Comparison of ENCODE assay signal across 18 mouse cellular contexts in the genomic region with DNA sequence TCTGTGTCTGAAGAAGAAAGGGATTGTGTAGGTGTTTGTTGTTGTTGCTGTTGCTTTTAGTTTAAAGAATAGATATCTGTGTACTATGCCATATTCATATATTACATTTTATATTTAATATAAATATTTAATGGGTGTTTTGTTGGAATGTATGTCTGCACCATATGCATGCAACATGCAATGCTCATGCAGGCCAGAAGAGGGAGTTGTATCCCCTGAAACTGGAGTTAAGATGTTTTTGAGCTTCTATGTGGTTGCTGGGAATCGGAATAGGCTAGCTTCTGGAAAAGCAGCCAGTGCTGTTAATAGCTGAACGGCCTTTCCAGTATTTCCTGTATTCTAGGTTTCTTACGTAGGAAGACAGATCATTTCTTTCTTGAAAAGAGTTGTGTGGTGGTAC. TPM values are rescaled to one million over a fixed set of nuclear protein-coding genes. Genes with fewer than 3 reads are reported as not detected.
A peak's percentile ranks its signal among the peaks of the same experiment; 100 is the strongest.
DNase-seq lines count a peak whose midpoint lies in the region; ATAC-seq and TF ChIP-seq lines count a peak whose summit lies in the region.
"Had no signal": no experiment of that assay in that cellular context is flagged by ENCODE, and none has a peak within 500 bp of the region (broad histone marks: within the 10 kb centered on the region; RNA-seq: fewer than 3 reads in every experiment).

No protein-coding gene starts in this region.

- POLR2A ChIA-PET in Patski (lab: Charles Lee), result no interaction called here

- peaks cover 18% of the 10 kb centered on the region for H3K36me3 ChIP-seq in forebrain, postnatal 0 days (ENCODE audit: insufficient read depth)
- H3K36me3 ChIP-seq in forebrain, embryonic 10.5 days (replicated peaks), result peaks cover 47% of the 10 kb centered on the region

- no peaks in the 10 kb centered on the region for H3K27me3 ChIP-seq in forebrain, postnatal 0 days (ENCODE audit: insufficient read depth, low read length)
- no peaks in the 10 kb centered on the region for H3K27me3 ChIP-seq in forebrain, embryonic 10.5 days (ENCODE audit: poor library complexity, severe bottlenecking)
- no peaks in the 10 kb centered on the region for H3K27me3 ChIP-seq in Patski
- H3K27me3 ChIP-seq: embryonic facial prominence, embryonic 15.5 days; heart, embryonic 12.5 days; lung, embryonic 15.5 days; midbrain, embryonic 15.5 days had no signal

- no peak overlapping the region for H3K4me3 ChIP-seq in forebrain, postnatal 0 days (ENCODE audit: low read depth, low read length)
- no peak overlapping the region for H3K4me3 ChIP-seq in forebrain, embryonic 10.5 days
- no peak overlapping the region for H3K4me3 ChIP-seq in layer of hippocampus, adult 2 months
- H3K4me3 ChIP-seq: embryonic facial prominence, embryonic 15.5 days; heart, embryonic 12.5 days; hindbrain, embryonic 10.5 days; lung, embryonic 15.5 days; midbrain, embryonic 15.5 days had no signal

- no peak for ATAC-seq in forebrain, postnatal 0 days
- ATAC-seq in Patski, result no peak
- ATAC-seq: intestine, embryonic 16.5 days; midbrain, embryonic 15.5 days had no signal

- no peaks in the 10 kb centered on the region for H3K4me1 ChIP-seq in forebrain, postnatal 0 days (ENCODE audit: insufficient read depth)
- H3K4me1 ChIP-seq in forebrain, embryonic 10.5 days, result no peaks in the 10 kb centered on the region
- H3K4me1 ChIP-seq: hindbrain, embryonic 10.5 days; midbrain, embryonic 15.5 days had no signal

- H3K4me2 ChIP-seq in forebrain, postnatal 0 days (ENCODE audit: low read depth), result no peak overlapping the region
- H3K4me2 ChIP-seq: embryonic facial prominence, embryonic 15.5 days; heart, embryonic 12.5 days; lung, embryonic 15.5 days; midbrain, embryonic 15.5 days had no signal

- TF ChIP-seq CTCF in forebrain, postnatal 0 days (IDR thresholded peaks at IDR 0.05; ENCODE audit: low read depth), result peak; percentile 46
- TF ChIP-seq CTCF in layer of hippocampus, adult 2 months (conservative IDR thresholded peaks at IDR 0.05), result peak; percentile 69
- TF ChIP-seq CTCF in Patski (IDR thresholded peaks at IDR 0.05), result peak; percentile 53

- in situ Hi-C loops in Patski (cut with MboI; ENCODE audit: low pct_unique_long_range_greater_than_20kb), result no loop called here

- WGBS in forebrain, postnatal 0 days, result 91% methylated on average over 3 of the region's 3 CpGs
- 96% methylated on average over 3 of the region's 3 CpGs for WGBS in forebrain, embryonic 10.5 days

- H3K27ac ChIP-seq in forebrain, postnatal 0 days (ENCODE audit: low read depth, low read length), result no peak overlapping the region
- H3K27ac ChIP-seq in forebrain, embryonic 10.5 days, result no peak overlapping the region
- H3K27ac ChIP-seq in layer of hippocampus, adult 2 months, result no peak overlapping the region
- H3K27ac ChIP-seq: embryonic facial prominence, embryonic 15.5 days; hindbrain, embryonic 10.5 days; lung, embryonic 15.5 days; midbrain, embryonic 15.5 days had no signal

- no peaks in the 10 kb centered on the region for H3K9me3 ChIP-seq in forebrain, postnatal 0 days (ENCODE audit: low read length)
- no peaks in the 10 kb centered on the region for H3K9me3 ChIP-seq in forebrain, embryonic 10.5 days
- H3K9me3 ChIP-seq: embryonic facial prominence, embryonic 15.5 days; heart, embryonic 12.5 days; hindbrain, embryonic 10.5 days; lung, embryonic 15.5 days; midbrain, embryonic 15.5 days had no signal

- CTCF ChIA-PET in Patski (lab: Charles Lee), result interaction anchor here (0.8 to 2.3 kb wide), 7 partner anchors 10 to 115 kb away, joined by 3 to 10 read pairs (median 3); no protein-coding TSS in a partner anchor

- H3K9ac ChIP-seq in forebrain, postnatal 0 days, result no peak overlapping the region
- H3K9ac ChIP-seq: embryonic facial prominence, embryonic 15.5 days; heart, embryonic 12.5 days; lung, embryonic 15.5 days; midbrain, embryonic 15.5 days had no signal

- DNase-seq in forebrain, postnatal 0 days, result no peak
- DNase-seq in forebrain, embryonic 10.5 days (ENCODE audit: extremely low spot score, low spot score), result no peak
- DNase-seq in layer of hippocampus, adult 2 months (ENCODE audit: low spot score in 2 of 2), result no peak
- no peak for DNase-seq in layer of hippocampus, adult 9-11 months
- peak; percentile 22 for DNase-seq in 416B (ENCODE audit: low read depth)
- no peak for DNase-seq in Patski (ENCODE audit: low read depth, low spot score)
- no peak for DNase-seq in retina, embryonic 14.5 days (ENCODE audit: low spot score)
- DNase-seq in kidney, adult 8-10 months, result no peak
- DNase-seq: adrenal gland, postnatal 25 days; cerebellum, adult 9-10 months; kidney, postnatal 14 days; thymus, adult 2 months had no signal

RNA-seq across cellular contexts. Expression of a gene that starts 28.3 kb away (rescaled TPM):
- 48.2 and 63.8 TPM in 2 replicates for total RNA-seq in forebrain, postnatal 0 days (2014; rRNA removed)
- polyA plus RNA-seq in forebrain, postnatal 0 days (2015; fragmentation: Nextera tagmentation; extraction: Ambion mirVana), result 20.2 and 31.5 TPM in 2 replicates
- 25.3 and 27.8 TPM in 2 replicates for polyA plus RNA-seq in forebrain, embryonic 10.5 days (2016; fragmentation: Nextera tagmentation; extraction: Ambion mirVana)
- total RNA-seq in layer of hippocampus, adult 2 months (2021), result 10 to 100 TPM; 40.9 to 42.2 TPM
- 29.8 TPM for polyA plus RNA-seq in Patski (2021)
